Mouse (Mus musculus) forebrain, embryonic 11.5 days (tissue): ENCODE data around the gene Hrh2. TPM values are rescaled to one million over a fixed set of nuclear protein-coding genes. Genes with fewer than 3 reads are reported as not detected.
A peak's percentile ranks its signal among the peaks of the same experiment; 100 is the strongest.

Experiments
- ATAC-seq: fragments of 200-750 bp; cut with Nextera tagmentation; replicated peaks from 2 replicates; pipeline ENCODE4 v1.8.0; 2017; ENCODE audit warnings: moderate TSS enrichment; ENCODE audit not compliant: low FRiP score
- DNase-seq: peaks from one replicate; pipeline ENCODE4 v3.0.0-alpha.2; 2017; ENCODE audit warnings: low spot score
- H3K27ac ChIP-seq: fragments of 300-500 bp; sonication (generic); 2 replicates; pipeline ENCODE4 v1.5.1; 2014; ENCODE audit warnings: low read depth, low read length
- H3K27me3 ChIP-seq: fragments of 300-500 bp; sonication (generic); 2 replicates; pipeline ENCODE4 v1.6.1; 2014; ENCODE audit warnings: mild to moderate bottlenecking, low read length, mixed read lengths; ENCODE audit not compliant: control insufficient read depth, insufficient read depth
- H3K36me3 ChIP-seq: fragments of 300-500 bp; sonication (generic); 2 replicates; pipeline ENCODE4 v1.6.1; 2014; ENCODE audit warnings: mild to moderate bottlenecking, low read length, moderate library complexity, mixed read lengths; ENCODE audit not compliant: control insufficient read depth, insufficient read depth
- H3K4me1 ChIP-seq: fragments of 300-500 bp; sonication (generic); replicated peaks from 2 replicates; pipeline ENCODE4 v1.6.1; 2014; ENCODE audit warnings: low read length, mixed read lengths; ENCODE audit not compliant: control insufficient read depth, insufficient read depth
- H3K4me2 ChIP-seq: fragments of 300-500 bp; sonication (generic); 2 replicates; pipeline ENCODE4 v1.6.1; 2014; ENCODE audit warnings: low read depth, mild to moderate bottlenecking, low read length, moderate library complexity, mixed read lengths; ENCODE audit not compliant: severe bottlenecking
- H3K4me3 ChIP-seq: fragments of 300-500 bp; sonication (generic); 2 replicates; pipeline ENCODE4 v1.5.1; 2014; ENCODE audit warnings: low read depth, low read length
- H3K9ac ChIP-seq: fragments of 300-500 bp; sonication (generic); 2 replicates; pipeline ENCODE4 v1.6.1; 2014; ENCODE audit warnings: low read length
- H3K9me3 ChIP-seq: fragments of 300-500 bp; sonication (generic); 2 replicates; pipeline ENCODE4 v1.6.1; 2016; ENCODE audit warnings: low read length, mixed read lengths; ENCODE audit not compliant: control insufficient read depth
- WGBS: fragments of 180-500 bp; shearing (Covaris S2); extraction: QIAGEN DNeasy Blood & Tissue Kit; methylation state at CpG from one replicate; pipeline ENCODE4 v1.1.7; 2014; 5-methylcytosine and 5-hydroxymethylcytosine counted together
- polyA plus RNA-seq: library from polyadenylated mRNA; unstranded; fragments of >200 nt; fragmentation: Nextera tagmentation; extraction: Ambion mirVana; gene quantifications from 2 replicates; pipeline ENCODE4 v1.2.1, GENCODE M21; 2014

Gene Hrh2
- polyA plus RNA-seq = not detected in 2 replicates

DNA sequence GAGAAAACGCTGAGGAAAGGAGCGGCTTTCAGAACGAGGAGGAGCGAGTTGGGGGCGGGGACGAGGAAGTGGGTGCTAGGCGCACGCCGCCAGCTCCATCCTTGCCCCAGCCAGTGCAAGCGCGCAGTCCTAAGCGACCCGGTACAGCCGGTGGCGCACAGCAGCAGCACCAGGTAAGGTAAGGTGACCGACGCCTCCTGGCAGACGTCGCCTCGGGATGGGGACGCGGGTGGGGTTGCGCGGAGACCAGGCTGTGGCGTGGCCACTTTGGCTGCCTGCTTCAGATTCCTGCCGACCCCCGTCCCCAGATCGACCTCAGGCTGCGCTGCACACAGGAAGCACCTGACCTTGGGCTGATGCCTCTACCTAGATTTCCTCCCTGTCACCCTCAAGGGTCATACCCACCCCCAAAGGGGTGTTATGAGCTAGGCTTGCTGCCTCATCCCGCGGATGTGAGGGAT is at the start of gene Hrh2:
Hrh2 (plus strand) TSS at position 109 of the 461 bp plus-strand sequence.
- no peaks in the 10 kb centered on the region for H3K9me3 ChIP-seq
- ATAC-seq = no peak
- no peaks in the 10 kb centered on the region for H3K36me3 ChIP-seq
- H3K4me3 ChIP-seq = peak within 1 kb of the TSS; percentile 16; the same call in 1 of the 2 replicates
- no peak for DNase-seq
- peaks cover 5% of the 10 kb centered on the region; the same call in 1 of the 2 replicates for H3K4me1 ChIP-seq
- no peak within 1 kb of the TSS for H3K27ac ChIP-seq
- 3% methylated on average over 31 of the region's 31 CpGs for WGBS
- H3K27me3 ChIP-seq = peaks cover 10% of the 10 kb centered on the region
- no peak within 1 kb of the TSS; the same call in 1 of the 2 replicates for H3K9ac ChIP-seq
- peak within 1 kb of the TSS; percentile 58 for H3K4me2 ChIP-seq

DNA sequence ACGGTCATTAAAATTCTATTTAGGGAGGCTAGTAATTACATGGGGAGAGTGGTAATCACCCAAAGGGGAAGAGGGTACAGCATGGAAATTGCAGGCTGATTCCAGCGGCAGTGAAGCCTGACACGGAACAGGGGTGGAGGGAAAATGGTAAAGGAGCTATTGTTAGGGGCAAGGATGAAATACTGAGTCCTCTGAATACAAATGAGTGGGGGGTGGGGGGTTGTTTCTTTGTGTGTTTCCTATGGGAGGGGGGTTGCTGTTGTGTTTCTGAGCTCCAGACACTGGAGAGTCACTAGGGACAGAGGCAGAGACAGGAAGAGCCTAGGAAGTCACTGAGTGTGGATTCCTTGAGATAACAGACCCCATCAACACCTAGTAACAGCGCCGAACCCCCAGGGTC is 48.1 kb upstream of the Hrh2 start:
- WGBS = 45% methylated on average over 5 of the region's 5 CpGs
- ATAC-seq = no peak
- Histone ChIP-seq H3K4me1 (peaks cover 5% of the 10 kb centered on the region; the same call in 1 of the 2 replicates), H3K9ac (no peak overlapping the region), H3K4me3 (no peak overlapping the region), H3K27me3 (no peaks in the 10 kb centered on the region), H3K27ac (no peak overlapping the region), H3K36me3 (no peaks in the 10 kb centered on the region), H3K4me2 (no peak overlapping the region), H3K9me3 (no peaks in the 10 kb centered on the region; the same call in 1 of the 2 replicates)
- no peak for DNase-seq

DNA sequence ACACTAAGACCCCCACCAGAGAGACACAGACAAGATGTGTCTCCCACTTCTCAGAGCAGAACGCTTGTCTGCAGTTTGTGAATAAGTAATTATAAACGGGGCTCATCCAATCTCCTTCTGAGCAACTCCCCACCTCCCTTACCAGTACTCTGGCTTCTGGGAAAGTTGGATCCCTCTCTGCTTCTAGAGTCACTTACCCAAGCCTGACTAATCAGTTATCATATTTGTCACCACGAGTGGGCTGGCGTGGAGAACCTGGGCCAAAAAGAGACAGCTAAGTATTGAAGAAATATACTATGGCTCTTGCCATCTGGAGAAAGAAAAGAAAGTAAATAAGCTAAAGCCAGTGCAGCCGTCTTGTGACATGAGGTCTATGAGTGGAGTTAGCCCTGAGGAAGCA is 47.3 kb upstream of the Hrh2 start:
- Histone ChIP-seq H3K27me3 (no peaks in the 10 kb centered on the region), H3K9me3 (no peaks in the 10 kb centered on the region; the same call in 1 of the 2 replicates), H3K27ac (no peak overlapping the region), H3K4me2 (no peak overlapping the region), H3K4me1 (peaks cover 5% of the 10 kb centered on the region; the same call in 1 of the 2 replicates), H3K36me3 (no peaks in the 10 kb centered on the region), H3K9ac (no peak overlapping the region), H3K4me3 (no peak overlapping the region)
- ATAC-seq (no peak), DNase-seq (no peak)
- WGBS = 84% methylated on average over 5 of the region's 5 CpGs

DNA sequence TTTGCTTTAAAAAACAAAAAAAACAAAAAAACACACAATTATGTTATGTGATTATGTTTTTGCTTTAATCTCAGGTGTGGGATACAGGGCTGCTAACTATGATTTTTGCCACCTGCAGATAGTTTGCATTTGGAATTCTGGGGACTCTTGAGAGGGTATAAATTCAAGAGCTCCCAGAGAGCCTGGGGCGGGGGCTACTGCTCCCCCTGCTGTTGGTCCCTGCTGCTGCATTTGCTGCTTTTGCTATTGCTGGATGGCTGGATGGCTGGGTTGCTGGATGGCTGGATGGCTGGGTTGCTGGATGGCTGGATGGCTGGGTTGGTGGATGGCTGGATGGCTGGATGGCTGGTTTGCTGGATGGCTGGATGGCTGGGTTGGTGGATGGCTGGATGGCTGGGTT is 44.6 kb upstream of the Hrh2 start:
- Histone ChIP-seq H3K4me2 (no peak overlapping the region), H3K27me3 (no peaks in the 10 kb centered on the region), H3K4me1 (peaks cover 5% of the 10 kb centered on the region; the same call in 1 of the 2 replicates), H3K9ac (no peak overlapping the region), H3K4me3 (no peak overlapping the region), H3K9me3 (no peaks in the 10 kb centered on the region; the same call in 1 of the 2 replicates), H3K27ac (no peak overlapping the region), H3K36me3 (no peaks in the 10 kb centered on the region)
- no peak for ATAC-seq
- WGBS = 78% methylated on average over 1 of the region's 1 CpGs
- DNase-seq = no peak

DNA sequence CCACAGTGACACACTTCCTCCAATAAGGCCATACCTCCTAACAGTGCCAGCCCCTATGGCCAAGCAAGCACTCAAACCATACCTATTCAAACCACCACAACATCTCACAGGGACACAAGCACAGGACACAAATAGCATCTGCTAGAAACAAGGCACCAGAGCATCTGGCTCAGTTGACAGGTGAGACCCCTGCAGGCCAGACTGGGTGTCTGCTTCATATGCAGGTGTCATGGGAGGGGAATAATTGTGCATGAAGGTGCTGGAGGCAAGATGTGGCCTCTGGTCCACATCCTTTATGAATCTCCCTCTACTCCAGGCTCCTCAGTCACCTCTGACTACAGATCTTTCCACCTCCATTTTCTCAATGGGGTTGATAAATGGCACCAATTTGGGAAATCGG is 39.5 kb upstream of the Hrh2 start:
- no peaks in the 10 kb centered on the region; the same call in 1 of the 2 replicates for H3K4me1 ChIP-seq
- no peak overlapping the region for H3K4me3 ChIP-seq
- no peaks in the 10 kb centered on the region for H3K36me3 ChIP-seq
- 89% methylated on average over 1 of the region's 1 CpGs for WGBS
- H3K4me2 ChIP-seq = no peak overlapping the region
- no peak overlapping the region for H3K27ac ChIP-seq
- no peaks in the 10 kb centered on the region for H3K27me3 ChIP-seq
- no peak for DNase-seq
- no peaks in the 10 kb centered on the region for H3K9me3 ChIP-seq
- no peak overlapping the region for H3K9ac ChIP-seq
- no peak for ATAC-seq

DNA sequence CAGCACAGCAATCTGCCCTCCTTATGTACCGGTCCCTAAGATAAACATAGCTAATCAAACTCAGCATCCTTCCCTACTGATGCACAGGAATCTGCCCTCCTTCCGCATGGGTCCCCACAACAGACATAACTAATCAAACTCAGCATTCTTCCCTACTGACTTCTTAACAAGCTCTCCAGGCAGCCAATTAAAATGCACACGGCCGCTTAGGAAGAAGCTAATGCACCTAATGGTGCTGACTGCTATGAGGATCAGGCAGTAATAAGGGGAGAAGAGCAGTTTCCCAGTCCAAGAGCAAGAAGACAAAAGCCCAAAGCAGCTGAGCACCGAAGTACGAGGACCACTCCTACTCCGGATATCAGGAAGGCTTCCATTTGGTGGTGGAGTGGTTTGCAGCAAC is 39.0 kb upstream of the Hrh2 start:
- no peak for ATAC-seq

DNA sequence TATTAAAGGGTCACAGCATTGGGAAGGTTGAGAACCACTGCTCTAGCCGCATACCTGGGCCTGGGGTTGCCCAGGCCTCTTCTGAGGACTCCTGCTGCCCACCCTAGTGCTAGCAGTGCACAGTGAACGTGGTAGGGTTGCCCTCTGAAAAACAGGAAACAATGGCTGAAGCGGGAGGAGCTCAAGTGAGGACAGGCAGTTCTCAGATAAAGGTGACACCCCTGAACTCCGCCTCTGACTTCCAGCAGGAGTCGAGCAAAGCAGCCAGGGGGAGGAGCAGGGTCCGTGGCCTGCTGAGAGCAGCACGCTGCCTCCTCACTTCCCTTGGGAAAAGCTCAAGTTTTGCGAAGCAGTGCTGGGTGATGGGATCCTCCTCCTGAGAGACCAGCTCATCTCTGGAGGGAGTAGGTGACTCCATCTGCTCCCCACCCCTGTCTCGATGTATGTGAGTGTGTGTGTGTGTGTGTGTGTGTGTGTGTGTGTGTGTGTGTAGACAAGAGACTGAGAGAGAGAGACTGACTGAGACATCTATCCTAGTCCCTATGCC is 38.2 kb upstream of the Hrh2 start:
- no peak overlapping the region for H3K4me3 ChIP-seq
- no peak overlapping the region for H3K4me2 ChIP-seq
- no peaks in the 10 kb centered on the region for H3K9me3 ChIP-seq
- H3K27me3 ChIP-seq = no peaks in the 10 kb centered on the region
- no peak overlapping the region for H3K9ac ChIP-seq
- ATAC-seq (no peak), DNase-seq (no peak)
- H3K27ac ChIP-seq = no peak overlapping the region
- WGBS = 27% methylated on average over 9 of the region's 9 CpGs
- H3K36me3 ChIP-seq = no peaks in the 10 kb centered on the region
- H3K4me1 ChIP-seq = no peaks in the 10 kb centered on the region; the same call in 1 of the 2 replicates

More for the DNA sequence above, 39.0 kb upstream of the Hrh2 start:
- Histone ChIP-seq H3K27me3 (no peaks in the 10 kb centered on the region), H3K9me3 (no peaks in the 10 kb centered on the region), H3K4me2 (no peak overlapping the region), H3K9ac (no peak overlapping the region), H3K36me3 (no peaks in the 10 kb centered on the region), H3K27ac (no peak overlapping the region), H3K4me3 (no peak overlapping the region), H3K4me1 (no peaks in the 10 kb centered on the region; the same call in 1 of the 2 replicates)
- DNase-seq = no peak
- 47% methylated on average over 7 of the region's 7 CpGs for WGBS

DNA sequence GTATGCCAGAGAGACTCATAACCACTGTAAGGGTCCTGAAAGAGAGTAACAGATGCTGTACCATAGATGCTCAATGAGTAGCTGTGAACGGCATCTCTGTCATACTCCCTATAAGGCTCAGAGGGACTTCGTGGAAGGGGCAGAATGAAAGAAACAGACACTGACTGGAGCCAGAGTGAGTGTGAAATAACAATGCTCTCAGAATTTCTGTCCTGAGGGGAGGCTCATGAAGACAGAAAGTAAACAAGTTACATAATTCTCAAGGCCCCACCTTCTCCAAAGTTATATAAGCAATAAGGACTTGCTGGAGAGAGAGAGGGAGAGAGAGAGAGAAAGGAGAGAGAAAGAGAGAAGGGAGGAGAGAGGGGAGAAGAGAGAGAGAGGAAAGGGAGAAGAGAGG is 36.1 kb upstream of the Hrh2 start:
- WGBS = 81% methylated on average over 2 of the region's 2 CpGs
- Histone ChIP-seq H3K27me3 (no peaks in the 10 kb centered on the region), H3K4me3 (no peak overlapping the region), H3K36me3 (no peaks in the 10 kb centered on the region), H3K4me2 (no peak overlapping the region), H3K4me1 (peaks cover 3% of the 10 kb centered on the region; the same call in 1 of the 2 replicates), H3K27ac (no peak overlapping the region), H3K9me3 (no peaks in the 10 kb centered on the region), H3K9ac (no peak overlapping the region)
- ATAC-seq (no peak), DNase-seq (no peak)

DNA sequence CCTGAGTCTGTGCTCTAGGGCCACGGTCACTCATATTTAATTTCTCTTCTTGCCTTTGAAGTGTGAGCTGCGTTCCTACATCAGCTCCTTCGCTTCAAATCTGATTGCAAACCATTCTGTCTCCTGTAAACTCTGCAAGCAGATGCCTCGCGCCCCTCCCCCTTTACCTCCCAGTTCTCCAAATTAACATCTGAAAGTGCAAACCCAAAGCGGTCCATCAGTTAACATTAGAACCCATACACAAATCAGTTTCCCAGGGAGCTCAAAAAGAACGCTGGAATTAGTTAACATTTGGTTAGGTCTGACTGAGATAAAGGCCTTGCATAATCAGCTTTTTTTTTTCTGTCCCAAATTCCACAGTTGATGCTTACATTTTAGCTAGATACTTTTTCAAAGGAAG is 32.7 kb upstream of the Hrh2 start:
- no peak for DNase-seq
- Histone ChIP-seq H3K36me3 (no peaks in the 10 kb centered on the region), H3K4me1 (peaks cover 3% of the 10 kb centered on the region; the same call in 1 of the 2 replicates), H3K4me3 (no peak overlapping the region), H3K4me2 (no peak overlapping the region), H3K27ac (no peak overlapping the region), H3K9me3 (no peaks in the 10 kb centered on the region), H3K9ac (no peak overlapping the region), H3K27me3 (no peaks in the 10 kb centered on the region)
- WGBS = 10% methylated on average over 7 of the region's 7 CpGs
- no peak for ATAC-seq
